Mouse (Mus musculus): ENCODE measurements around the gene Vps52. TPM values are rescaled to one million over a fixed set of nuclear protein-coding genes. Genes with fewer than 3 reads are reported as not detected.

The Vps52 gene
- polyA plus RNA-seq, 1 experiment, result 62.2 TPM

- no peak for DNase-seq (ENCODE audit: low read depth)
Measured at GRCm38 (mm10) chr17:34003426-34003825, 47.8 kb downstream of the Vps52 start.

GRCm38 (mm10) chr17:34006570-34006969, 51.0 kb downstream of the Vps52 start:
- DNase-seq (ENCODE audit: low read depth), result no peak

- DNase-seq (ENCODE audit: low read depth), result no peak
Measured at GRCm38 (mm10) chr17:34010156-34010555, 54.5 kb downstream of the Vps52 start.

GRCm38 (mm10) chr17:34013436-34013835, 57.8 kb downstream of the Vps52 start:
- DNase-seq (ENCODE audit: low read depth), result no peak

Other genes with a start within 250 kb of the Vps52 start
- gene March2, start 237.1 kb upstream of the Vps52 start, polyA plus RNA-seq (2012; rRNA removed), result 93.7 and 135 TPM in 2 replicates
- 288 and 307 TPM in 2 replicates for gene Rab11b, start 195.3 kb upstream of the Vps52 start, polyA plus RNA-seq (2012; rRNA removed)
- 171 and 402 TPM in 2 replicates for gene Angptl4, start 174.0 kb upstream of the Vps52 start, polyA plus RNA-seq (2012; rRNA removed)
- 106 and 146 TPM in 2 replicates for gene Kank3, start 145.3 kb upstream of the Vps52 start, polyA plus RNA-seq (2012; rRNA removed)
- 823 and 990 TPM in 2 replicates for gene Rps28, start 131.2 kb upstream of the Vps52 start, polyA plus RNA-seq (2012; rRNA removed)
- 564 and 606 TPM in 2 replicates for gene Ndufa7, start 131.2 kb upstream of the Vps52 start, polyA plus RNA-seq (2012; rRNA removed)
- gene Cd320, start 112.7 kb upstream of the Vps52 start, polyA plus RNA-seq (2012; rRNA removed), result 107 and 143 TPM in 2 replicates
- gene Gm7029, start 82.0 kb upstream of the Vps52 start, polyA plus RNA-seq (2012; rRNA removed), result not detected in 2 replicates
- gene Kifc1, start 65.2 kb upstream of the Vps52 start, polyA plus RNA-seq (2012; rRNA removed), result 2.4 TPM in 2 replicates
- not detected in 2 replicates for gene Platr17, start 50.7 kb upstream of the Vps52 start, polyA plus RNA-seq (2012; rRNA removed)
- 36.7 and 45.8 TPM in 2 replicates for gene Daxx, start 46.4 kb upstream of the Vps52 start, polyA plus RNA-seq (2012; rRNA removed)
- 148 and 171 TPM in 2 replicates for gene Tapbp, start 39.9 kb upstream of the Vps52 start, polyA plus RNA-seq (2012; rRNA removed)
- gene Zbtb22, start 39.9 kb upstream of the Vps52 start, polyA plus RNA-seq (2012; rRNA removed), result 46.7 and 60.7 TPM in 2 replicates
- 117 and 144 TPM in 2 replicates for gene Rgl2, start 26.3 kb upstream of the Vps52 start, polyA plus RNA-seq (2012; rRNA removed)
- gene Pfdn6, start 15.5 kb upstream of the Vps52 start, polyA plus RNA-seq (2012; rRNA removed), result 24.1 and 37.0 TPM in 2 replicates
- 14.9 and 18.1 TPM in 2 replicates for gene Wdr46, start 15.2 kb upstream of the Vps52 start, polyA plus RNA-seq (2012; rRNA removed)
- gene B3galt4, start 4.3 kb upstream of the Vps52 start, polyA plus RNA-seq (2012; rRNA removed), result 8.1 and 8.7 TPM in 2 replicates
- gene Rps18, start 189 bp downstream of the Vps52 start, polyA plus RNA-seq (2012; rRNA removed), result 683 and 816 TPM in 2 replicates
- gene H2-K1, start 44.5 kb downstream of the Vps52 start, polyA plus RNA-seq (2012; rRNA removed), result 2,228 and 2,761 TPM in 2 replicates
- gene Ring1, start 68.9 kb downstream of the Vps52 start, polyA plus RNA-seq (2012; rRNA removed), result 29.4 and 29.6 TPM in 2 replicates
- gene H2-Ke6, start 72.2 kb downstream of the Vps52 start, polyA plus RNA-seq (2012; rRNA removed), result 75.6 and 95.1 TPM in 2 replicates
- gene Slc39a7, start 75.9 kb downstream of the Vps52 start, polyA plus RNA-seq (2012; rRNA removed), result 207 and 240 TPM in 2 replicates
- gene Rxrb, start 76.0 kb downstream of the Vps52 start, polyA plus RNA-seq (2012; rRNA removed), result 51.3 and 53.0 TPM in 2 replicates
- 0.69 and 1.0 TPM in 2 replicates for gene Col11a2, start 83.6 kb downstream of the Vps52 start, polyA plus RNA-seq (2012; rRNA removed)
- gene H2-Oa, start 136.5 kb downstream of the Vps52 start, polyA plus RNA-seq (2012; rRNA removed), result 2.1 and 2.5 TPM in 2 replicates
- 73.0 and 74.6 TPM in 2 replicates for gene H2-DMa, start 163.7 kb downstream of the Vps52 start, polyA plus RNA-seq (2012; rRNA removed)
- 110 and 117 TPM in 2 replicates for gene Brd2, start 166.8 kb downstream of the Vps52 start, polyA plus RNA-seq (2012; rRNA removed)
- 51.4 and 61.0 TPM in 2 replicates for gene H2-DMb2, start 187.5 kb downstream of the Vps52 start, polyA plus RNA-seq (2012; rRNA removed)
- 87.5 and 107 TPM in 2 replicates for gene H2-DMb1, start 197.3 kb downstream of the Vps52 start, polyA plus RNA-seq (2012; rRNA removed)
- gene Tap1, start 231.7 kb downstream of the Vps52 start, polyA plus RNA-seq (2012; rRNA removed), result 23.3 and 27.8 TPM in 2 replicates
- gene Psmb9, start 232.0 kb downstream of the Vps52 start, polyA plus RNA-seq (2012; rRNA removed), result 32.1 and 32.8 TPM in 2 replicates
- 56.3 and 58.9 TPM in 2 replicates for gene Psmb8, start 241.9 kb downstream of the Vps52 start, polyA plus RNA-seq (2012; rRNA removed)
- gene Tap2, start 247.7 kb downstream of the Vps52 start, polyA plus RNA-seq (2012; rRNA removed), result 28.0 and 33.7 TPM in 2 replicates

Measured in gonadal fat pad, adult 2 months (tissue).